Mouse (Mus musculus): ENCODE measurements around the gene Rnf220. TPM values are rescaled to one million over a fixed set of nuclear protein-coding genes. Genes with fewer than 3 reads are reported as not detected.

Rnf220 gene
- polyA plus RNA-seq, 1 experiment from 2014 or later: 76.1 TPM

DNA sequence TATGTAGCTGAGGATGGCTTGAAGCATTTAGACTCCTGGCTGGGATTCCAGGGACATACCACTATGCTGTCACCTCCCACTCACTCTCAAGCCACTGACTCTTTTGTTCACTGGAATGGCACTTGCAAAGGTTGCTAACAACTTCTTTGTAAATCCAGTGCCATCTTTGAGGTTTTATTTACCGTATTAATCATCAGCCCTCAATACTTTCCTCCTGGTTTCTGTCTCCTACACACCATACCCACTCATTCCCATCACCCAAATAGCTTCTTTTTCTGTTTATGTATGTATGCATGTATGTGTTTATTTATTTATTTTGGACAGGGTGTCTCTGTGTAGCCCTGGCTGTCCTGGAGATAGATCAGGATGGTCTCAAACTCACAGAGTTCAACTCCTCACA lies 245.9 kb downstream of the Rnf220 start:
- no peaks in the 10 kb centered on the region for H3K9me3 ChIP-seq (ENCODE audit: low read depth, low read length)
- H3K36me3 ChIP-seq (ENCODE audit: insufficient read depth): no peaks in the 10 kb centered on the region
- no peak for TF ChIP-seq CTCF (IDR thresholded peaks at IDR 0.05; ENCODE audit: low read depth)
- peak; percentile 0; the same call in 1 of the 2 replicates for ATAC-seq (ENCODE audit: insufficient read depth)
- DNase-seq: no peak
- H3K27ac ChIP-seq (ENCODE audit: low read depth): no peak overlapping the region
- H3K4me1 ChIP-seq (ENCODE audit: insufficient read depth): 0 out of 2 replicates have a peak, but pooled peaks cover 14% of the 10 kb centered on the region
- peak overlapping the region; percentile 71 for H3K4me2 ChIP-seq
- no peaks in the 10 kb centered on the region for H3K27me3 ChIP-seq (ENCODE audit: insufficient read depth, low read length)
- H3K4me3 ChIP-seq (ENCODE audit: low read depth, low read length): peak overlapping the region; percentile 69
- WGBS: 76% methylated on average over 1 of the region's 1 CpGs
- no peak overlapping the region for H3K9ac ChIP-seq

GRCm38 (mm10) chr4:117240867-117241266 lies 256.0 kb downstream of the Rnf220 start:
- H3K27me3 ChIP-seq (ENCODE audit: insufficient read depth, low read length): no peaks in the 10 kb centered on the region
- H3K4me3 ChIP-seq (ENCODE audit: low read depth, low read length): no peak overlapping the region
- ATAC-seq (ENCODE audit: insufficient read depth) (no peak), DNase-seq (peak; percentile 25)
- whole genome bisulfite sequencing: 76% methylated on average over 6 of the region's 6 CpGs
- H3K27ac ChIP-seq (ENCODE audit: low read depth): no peak overlapping the region
- H3K36me3 ChIP-seq (ENCODE audit: insufficient read depth): no peaks in the 10 kb centered on the region
- H3K4me2 ChIP-seq: no peak overlapping the region
- no peaks in the 10 kb centered on the region for H3K9me3 ChIP-seq (ENCODE audit: low read depth, low read length)
- no peaks in the 10 kb centered on the region; the same call in 1 of the 2 replicates for H3K4me1 ChIP-seq (ENCODE audit: insufficient read depth)
- no peak for TF ChIP-seq CTCF (IDR thresholded peaks at IDR 0.05; ENCODE audit: low read depth)
- no peak overlapping the region for H3K9ac ChIP-seq

DNA sequence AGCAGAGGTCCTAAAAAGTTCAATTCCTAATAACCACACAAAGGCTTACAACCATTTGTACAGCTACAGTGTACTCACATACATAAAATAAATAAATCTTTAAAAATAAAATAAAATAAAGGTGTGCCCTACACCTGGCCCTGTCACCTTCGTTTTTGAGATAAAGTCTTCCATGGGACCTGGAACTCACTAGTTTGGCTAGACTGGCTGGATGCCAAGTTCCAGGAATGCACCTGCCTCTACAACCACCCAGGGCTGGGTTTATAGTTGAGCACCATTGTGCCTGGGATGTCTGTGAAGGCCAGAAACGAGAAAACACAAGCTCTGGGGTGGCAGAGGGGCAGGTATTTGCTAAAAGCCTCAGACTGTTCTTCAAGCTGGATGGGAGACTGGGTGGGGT lies 257.7 kb downstream of the Rnf220 start:
- no peaks in the 10 kb centered on the region; the same call in 1 of the 2 replicates for H3K4me1 ChIP-seq (ENCODE audit: insufficient read depth)
- H3K9me3 ChIP-seq (ENCODE audit: low read depth, low read length): no peaks in the 10 kb centered on the region
- whole genome bisulfite sequencing: 19% methylated on average over 2 of the region's 2 CpGs
- TF ChIP-seq CTCF (IDR thresholded peaks at IDR 0.05; ENCODE audit: low read depth): no peak
- H3K27ac ChIP-seq (ENCODE audit: low read depth): peak overlapping the region; percentile 65; the same call in 1 of the 2 replicates
- ATAC-seq (ENCODE audit: insufficient read depth) (no peak), DNase-seq (peak; percentile 67)
- H3K9ac ChIP-seq: no peak overlapping the region
- no peak overlapping the region for H3K4me2 ChIP-seq
- no peaks in the 10 kb centered on the region for H3K27me3 ChIP-seq (ENCODE audit: insufficient read depth, low read length)
- no peak overlapping the region for H3K4me3 ChIP-seq (ENCODE audit: low read depth, low read length)
- no peaks in the 10 kb centered on the region for H3K36me3 ChIP-seq (ENCODE audit: insufficient read depth)

GRCm38 (mm10) chr4:117235822-117236221 lies 261.0 kb downstream of the Rnf220 start:
- H3K4me2 ChIP-seq: no peak overlapping the region
- no peaks in the 10 kb centered on the region for H3K27me3 ChIP-seq (ENCODE audit: insufficient read depth, low read length)
- H3K9me3 ChIP-seq (ENCODE audit: low read depth, low read length): no peaks in the 10 kb centered on the region
- peak; percentile 21; the same call in 1 of the 2 replicates for ATAC-seq (ENCODE audit: insufficient read depth)
- no peaks in the 10 kb centered on the region for H3K36me3 ChIP-seq (ENCODE audit: insufficient read depth)
- 35% methylated on average over 4 of the region's 4 CpGs for WGBS
- H3K27ac ChIP-seq (ENCODE audit: low read depth): peak overlapping the region; percentile 66
- H3K9ac ChIP-seq: no peak overlapping the region
- no peaks in the 10 kb centered on the region; the same call in 1 of the 2 replicates for H3K4me1 ChIP-seq (ENCODE audit: insufficient read depth)
- no peak for TF ChIP-seq CTCF (IDR thresholded peaks at IDR 0.05; ENCODE audit: low read depth)
- H3K4me3 ChIP-seq (ENCODE audit: low read depth, low read length): no peak overlapping the region
- peak; percentile 55 for DNase-seq

- Histone ChIP-seq H3K9me3 (ENCODE audit: low read depth, low read length) (no peaks in the 10 kb centered on the region; the same call in 1 of the 2 replicates), H3K36me3 (ENCODE audit: insufficient read depth) (no peaks in the 10 kb centered on the region), H3K27me3 (ENCODE audit: insufficient read depth, low read length) (no peaks in the 10 kb centered on the region), H3K4me2 (no peak overlapping the region), H3K4me3 (ENCODE audit: low read depth, low read length) (no peak overlapping the region), H3K9ac (no peak overlapping the region), H3K4me1 (ENCODE audit: insufficient read depth) (no peaks in the 10 kb centered on the region), H3K27ac (ENCODE audit: low read depth) (no peak overlapping the region)
- TF ChIP-seq CTCF (IDR thresholded peaks at IDR 0.05; ENCODE audit: low read depth): no peak
- WGBS: 65% methylated on average over 7 of the region's 7 CpGs
- DNase-seq (no peak), ATAC-seq (ENCODE audit: insufficient read depth) (no peak)
Measured at GRCm38 (mm10) chr4:117234166-117234741, 262.6 kb downstream of the Rnf220 start.

DNA sequence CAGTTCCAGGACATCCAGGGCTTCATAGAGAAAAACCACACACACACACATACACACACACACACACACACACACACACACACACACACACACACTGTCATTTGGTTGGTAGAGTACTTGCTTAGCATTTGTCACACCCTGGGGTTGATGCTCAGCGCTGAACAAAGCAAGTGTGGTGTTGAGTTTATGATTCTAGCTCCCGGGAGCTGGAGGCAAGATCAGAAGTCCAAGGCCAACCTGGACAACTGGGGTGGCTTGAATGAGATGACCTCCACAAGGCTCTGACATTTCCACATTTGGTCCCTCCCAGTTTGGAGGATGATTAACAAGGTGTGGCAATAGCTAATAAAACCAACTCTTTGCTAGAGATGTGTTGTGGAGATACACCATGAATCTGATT lies 265.6 kb downstream of the Rnf220 start:
- 76% methylated on average over 2 of the region's 2 CpGs for WGBS
- no peak overlapping the region for H3K4me2 ChIP-seq

GRCm38 (mm10) chr4:117230331-117230730 lies 266.5 kb downstream of the Rnf220 start:
- peak; percentile 61 for TF ChIP-seq CTCF (IDR thresholded peaks at IDR 0.05; ENCODE audit: low read depth)

More for the DNA sequence above, 265.6 kb downstream of the Rnf220 start:
- Histone ChIP-seq H3K4me1 (ENCODE audit: insufficient read depth) (no peaks in the 10 kb centered on the region), H3K27me3 (ENCODE audit: insufficient read depth, low read length) (no peaks in the 10 kb centered on the region), H3K9me3 (ENCODE audit: low read depth, low read length) (no peaks in the 10 kb centered on the region; the same call in 1 of the 2 replicates), H3K36me3 (ENCODE audit: insufficient read depth) (no peaks in the 10 kb centered on the region), H3K4me3 (ENCODE audit: low read depth, low read length) (no peak overlapping the region), H3K27ac (ENCODE audit: low read depth) (no peak overlapping the region), H3K9ac (no peak overlapping the region)
- no peak for ATAC-seq (ENCODE audit: insufficient read depth)
- TF ChIP-seq CTCF (IDR thresholded peaks at IDR 0.05; ENCODE audit: low read depth): no peak
- DNase-seq: no peak

More at GRCm38 (mm10) chr4:117230331-117230730, 266.5 kb downstream of the Rnf220 start:
- H3K4me2 ChIP-seq: no peak overlapping the region
- ATAC-seq (ENCODE audit: insufficient read depth) (no peak), DNase-seq (peak; percentile 36)
- H3K27me3 ChIP-seq (ENCODE audit: insufficient read depth, low read length): no peaks in the 10 kb centered on the region
- no peaks in the 10 kb centered on the region; the same call in 1 of the 2 replicates for H3K9me3 ChIP-seq (ENCODE audit: low read depth, low read length)
- no peaks in the 10 kb centered on the region for H3K36me3 ChIP-seq (ENCODE audit: insufficient read depth)
- no peak overlapping the region for H3K9ac ChIP-seq
- H3K4me3 ChIP-seq (ENCODE audit: low read depth, low read length): no peak overlapping the region
- H3K4me1 ChIP-seq (ENCODE audit: insufficient read depth): no peaks in the 10 kb centered on the region
- no peak overlapping the region for H3K27ac ChIP-seq (ENCODE audit: low read depth)
- WGBS: 53% methylated on average over 10 of the region's 10 CpGs
